Mouse (Mus musculus) cerebellum, adult 2 months (tissue): ENCODE measurements at regions not wholly inside any gene's neighbourhood (a gene's known extent, or its start where the extent isn't known, plus 50 kb on each side); places are given as distances from the start of the nearest gene placed in this dataset.

Source experiments
- CTCF ChIP-seq: fragments of 200-500 bp; IDR thresholded peaks from 2 replicates; pipeline ENCODE4 v1.5.1; 2011; ENCODE audit warnings: low read depth, mild to moderate bottlenecking, control low read depth, low read length, moderate library complexity, borderline replicate concordance; ENCODE audit not compliant: insufficient read depth
- POLR2A ChIP-seq: fragments of 200-500 bp; IDR thresholded peaks from 2 replicates; pipeline ENCODE4 v1.6.1; 2011; ENCODE audit warnings: low read length, control low read depth, borderline replicate concordance; ENCODE audit not compliant: insufficient read depth

- no peak for TF ChIP-seq POLR2A
- no peak for TF ChIP-seq CTCF
Observed at GRCm38 (mm10) chr10:74789987-74790386, 177.0 kb upstream of the Gnaz start.
